ENCODE assay signal across 34 mouse cellular contexts in genomic region chr1:135868570-135868969, GRCm38 (mm10). TPM values are rescaled to one million over a fixed set of nuclear protein-coding genes. Genes with fewer than 3 reads are reported as not detected.
"Had no signal": no experiment of that assay in that cellular context is flagged by ENCODE, and none has a peak within 500 bp of the region (broad histone marks: within the 10 kb centered on the region; RNA-seq: fewer than 3 reads in every experiment).

No protein-coding gene starts in this region.

- H3K4me2 ChIP-seq: limb, embryonic 12.5 days; limb, embryonic 13.5 days; limb, embryonic 15.5 days; liver, embryonic 11.5 days; liver, embryonic 12.5 days; liver, embryonic 13.5 days; liver, embryonic 15.5 days; lung, embryonic 14.5 days; lung, embryonic 15.5 days; midbrain, embryonic 11.5 days; midbrain, embryonic 12.5 days; midbrain, embryonic 13.5 days; midbrain, embryonic 15.5 days had no signal

- H3K4me3 ChIP-seq: limb, embryonic 10.5 days; limb, embryonic 12.5 days; limb, embryonic 13.5 days; limb, embryonic 15.5 days; liver, embryonic 12.5 days; liver, embryonic 13.5 days; liver, embryonic 15.5 days; lung, embryonic 15.5 days; megakaryocyte, embryonic 14.5 days; midbrain, embryonic 10.5 days; midbrain, embryonic 12.5 days; midbrain, embryonic 13.5 days; midbrain, embryonic 15.5 days had no signal

- H3K27ac ChIP-seq: limb, embryonic 10.5 days; limb, embryonic 12.5 days; limb, embryonic 13.5 days; limb, embryonic 15.5 days; liver, embryonic 12.5 days; liver, embryonic 13.5 days; liver, embryonic 14.5 days; liver, embryonic 15.5 days; lung, embryonic 15.5 days; macrophage; midbrain, embryonic 10.5 days; midbrain, embryonic 12.5 days; midbrain, embryonic 13.5 days; midbrain, embryonic 15.5 days had no signal

- H3K27me3 ChIP-seq: lung, embryonic 15.5 days; midbrain, embryonic 15.5 days had no signal

- DNase-seq: left cerebral cortex, postnatal 4 days; liver; liver, embryonic 13.5 days; liver, postnatal 0 days; lung, adult 18-20 months; lung, adult 2 months; lung, embryonic 14.5 days; lung, postnatal 10 days; lung, postnatal 14 days; lung, postnatal 36 days; lung, postnatal 4 days; midbrain, embryonic 14.5 days had no signal

- H3K4me1 ChIP-seq: limb, embryonic 10.5 days; limb, embryonic 12.5 days; limb, embryonic 13.5 days; limb, embryonic 15.5 days; liver, embryonic 12.5 days; liver, embryonic 13.5 days; lung, embryonic 15.5 days; midbrain, embryonic 12.5 days; midbrain, embryonic 13.5 days; midbrain, embryonic 15.5 days had no signal

- H3K36me3 ChIP-seq: limb, embryonic 10.5 days; limb, embryonic 12.5 days; limb, embryonic 13.5 days; limb, embryonic 15.5 days; liver, embryonic 12.5 days; liver, embryonic 13.5 days; liver, embryonic 15.5 days; lung, embryonic 15.5 days; midbrain, embryonic 10.5 days; midbrain, embryonic 12.5 days; midbrain, embryonic 13.5 days; midbrain, embryonic 15.5 days had no signal

- H3K9me3 ChIP-seq: limb, embryonic 10.5 days; limb, embryonic 12.5 days; limb, embryonic 13.5 days; limb, embryonic 15.5 days; liver, embryonic 12.5 days; liver, embryonic 13.5 days; liver, embryonic 15.5 days; lung, embryonic 15.5 days; megakaryocyte, embryonic 14.5 days; midbrain, embryonic 10.5 days; midbrain, embryonic 12.5 days; midbrain, embryonic 13.5 days; midbrain, embryonic 15.5 days had no signal

RNA-seq across cellular contexts. Expression of gene Tnnt2, which starts 32.4 kb away (rescaled TPM):
- total RNA-seq: megakaryocyte progenitor cell, adult 5-6 weeks; megakaryocyte, adult 5-6 weeks; megakaryocyte-erythroid progenitor cell, adult 5-6 weeks; monocyte, adult 5-6 weeks had no signal
- polyA plus RNA-seq: macrophage had no signal

RNA-seq across cellular contexts. Expression of gene Lad1, which starts 50.2 kb away (rescaled TPM):
- total RNA-seq: megakaryocyte progenitor cell, adult 5-6 weeks; megakaryocyte, adult 5-6 weeks; megakaryocyte-erythroid progenitor cell, adult 5-6 weeks; monocyte, adult 5-6 weeks had no signal

RNA-seq across cellular contexts. Expression of gene Pkp1, which starts 50.4 kb away (rescaled TPM):
- total RNA-seq: megakaryocyte progenitor cell, adult 5-6 weeks; megakaryocyte, adult 5-6 weeks; megakaryocyte-erythroid progenitor cell, adult 5-6 weeks; monocyte, adult 5-6 weeks had no signal
- polyA plus RNA-seq: liver, embryonic 12.5 days; liver, embryonic 13.5 days; liver, embryonic 15.5 days; liver, embryonic 16.5 days; macrophage; midbrain, embryonic 10.5 days; midbrain, embryonic 13.5 days; midbrain, embryonic 16.5 days had no signal
